Mouse (Mus musculus): ENCODE data around the gene Ampd2.

Ampd2 gene

DNA sequence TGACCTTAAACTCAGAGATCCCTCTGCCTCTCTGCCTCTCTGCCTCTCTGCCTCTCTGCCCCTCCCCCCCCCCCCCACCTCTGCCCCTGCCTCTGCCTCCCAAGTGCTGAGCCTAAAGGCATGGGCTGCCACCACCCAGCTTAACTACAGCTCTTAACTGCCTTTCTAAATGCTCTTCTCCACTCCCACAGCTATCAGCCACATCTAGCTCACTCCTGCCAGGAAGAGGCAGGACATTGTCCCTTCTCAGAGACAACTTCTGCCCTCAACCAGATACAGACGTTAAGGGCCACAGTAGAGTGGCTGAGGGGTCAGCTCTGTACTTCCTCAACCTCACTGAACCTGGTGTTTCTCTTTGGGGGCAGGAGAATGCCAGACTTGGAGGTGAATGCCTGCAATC lies 17.6 kb downstream of the Ampd2 start:
- no peak for DNase-seq

DNA sequence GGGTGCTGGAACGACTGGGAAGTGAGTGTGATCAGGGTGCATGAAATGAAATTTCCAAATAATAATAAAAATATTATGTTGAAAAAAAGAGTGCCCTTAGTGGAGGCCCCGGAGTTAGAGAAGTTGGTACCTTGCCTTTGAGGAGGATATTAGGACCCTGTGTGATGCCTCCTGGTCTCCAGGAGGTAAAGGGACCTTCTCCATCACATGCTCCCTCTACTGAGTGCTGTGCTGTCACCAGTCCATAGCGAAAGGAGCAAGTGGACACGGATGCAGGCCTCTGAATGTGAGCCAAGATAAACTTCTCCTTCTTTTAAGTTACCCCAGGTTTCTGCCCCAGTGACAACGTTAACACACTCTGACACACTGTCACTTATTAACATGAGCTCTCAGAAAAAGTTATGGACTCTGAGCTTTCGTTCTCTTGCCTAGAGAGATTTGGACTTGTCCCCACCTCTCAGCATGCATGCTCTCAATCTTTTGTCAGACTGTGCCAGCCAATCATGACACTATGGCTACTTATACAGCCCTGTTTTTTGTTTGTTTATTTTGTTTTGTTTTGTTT lies 19.0 kb downstream of the Ampd2 start:
- peak; percentile 60 to 86 for DNase-seq

DNA sequence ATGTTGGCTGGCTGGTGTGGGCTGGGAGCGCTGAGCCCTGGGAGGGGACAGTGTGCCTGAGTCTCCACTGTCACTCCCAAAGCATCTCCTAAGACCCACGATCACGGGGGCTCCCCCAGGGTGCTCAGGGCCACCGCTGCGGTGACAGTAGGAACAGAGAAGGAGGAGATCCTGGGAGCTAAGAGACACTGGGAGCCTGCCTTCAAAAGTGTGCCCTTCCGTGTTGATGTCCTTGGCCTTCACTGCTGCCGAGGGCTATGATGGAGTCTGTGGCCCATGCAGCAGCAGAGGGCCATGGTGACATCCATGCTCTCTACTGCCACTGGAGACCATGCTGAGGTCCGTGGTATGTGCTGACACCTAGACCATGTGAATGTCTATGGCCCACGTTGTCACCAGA lies 20.9 kb downstream of the Ampd2 start:
- no peak for DNase-seq

DNA sequence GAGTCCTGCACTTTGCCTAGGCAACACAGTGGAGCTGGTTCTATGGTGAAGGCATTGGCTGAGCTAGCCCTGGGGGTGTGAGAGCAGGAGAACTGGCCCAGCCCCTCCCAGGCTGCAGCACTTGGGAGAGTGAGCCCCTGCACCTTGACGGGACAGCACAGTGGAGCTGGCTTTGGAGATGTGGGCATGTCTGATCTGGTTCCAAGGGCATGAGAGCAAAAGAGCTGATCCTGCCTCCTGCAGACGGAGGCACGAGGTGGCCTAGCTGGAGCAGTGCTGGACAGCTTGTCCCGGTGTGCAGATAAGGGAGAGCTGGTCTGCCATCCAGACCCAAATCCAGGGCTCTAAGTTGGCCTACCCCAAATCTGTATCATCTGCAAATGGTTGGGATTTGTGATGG lies 21.8 kb downstream of the Ampd2 start:
- DNase-seq, result no peak

DNA sequence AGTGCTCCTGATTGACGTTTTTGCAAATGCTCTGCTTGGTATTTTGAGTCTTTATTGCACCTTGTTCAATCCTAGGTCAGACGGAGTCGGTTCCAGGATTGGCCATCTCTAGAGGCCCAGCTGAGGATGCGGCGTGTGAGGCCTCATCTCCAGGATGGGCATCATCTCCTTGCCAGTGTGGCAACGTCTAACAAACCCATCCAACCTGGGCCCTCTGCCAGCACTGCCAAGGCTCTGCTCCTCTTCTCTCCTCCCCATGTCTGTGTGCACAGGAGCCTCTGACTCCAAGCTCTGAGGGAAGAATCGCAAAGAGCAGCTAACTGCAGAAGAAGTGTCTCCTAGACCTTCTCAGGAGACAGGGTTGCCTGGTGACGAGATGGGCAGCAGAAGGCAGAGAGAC lies 23.8 kb downstream of the Ampd2 start:
- no peak for DNase-seq

GRCm38 (mm10) chr3:108061420-108061819 lies 25.0 kb downstream of the Ampd2 start:
- DNase-seq, result peak in 1 of 2 experiments; percentile 62

DNA sequence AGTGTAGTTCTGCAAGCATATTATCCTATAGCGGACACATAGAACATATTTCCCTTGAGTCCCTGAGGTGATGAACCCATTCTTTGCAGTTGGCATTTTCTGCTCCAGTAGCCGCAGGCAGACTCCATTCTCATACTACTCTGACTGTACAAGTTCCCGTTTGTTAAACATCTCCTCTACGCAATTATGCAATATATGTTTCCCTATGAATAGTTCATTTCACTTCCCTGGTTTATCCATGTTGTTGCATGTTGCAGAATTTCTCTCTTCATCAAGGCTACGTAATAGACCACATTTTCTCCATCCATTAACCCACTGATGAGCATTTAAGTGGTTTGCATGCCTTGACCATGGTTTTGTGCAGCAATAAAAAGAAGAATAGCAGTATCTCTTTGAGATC lies 36.0 kb downstream of the Ampd2 start:
- DNase-seq, result no peak

DNA sequence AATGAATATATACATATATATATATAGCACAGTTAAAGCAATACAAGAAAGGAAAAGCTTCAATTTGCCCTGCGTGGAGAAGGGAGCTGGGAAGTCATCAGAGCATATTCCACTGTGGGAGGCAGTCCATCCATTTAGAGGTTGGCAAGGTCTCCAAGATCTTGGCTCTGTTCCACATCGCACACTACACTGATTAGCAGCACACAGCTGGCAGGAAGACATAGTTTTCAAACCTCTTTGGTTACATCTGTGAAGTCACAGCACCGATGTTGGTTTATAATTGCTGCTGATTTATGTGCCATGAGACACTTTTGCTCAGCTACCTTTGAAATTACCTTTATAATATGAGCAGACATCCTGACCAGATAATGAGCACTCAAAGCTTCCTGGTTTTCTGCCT lies 38.1 kb downstream of the Ampd2 start:
- DNase-seq, result no peak

GRCm38 (mm10) chr3:108046944-108047655 lies 39.4 kb downstream of the Ampd2 start:
- DNase-seq, result no peak

DNA sequence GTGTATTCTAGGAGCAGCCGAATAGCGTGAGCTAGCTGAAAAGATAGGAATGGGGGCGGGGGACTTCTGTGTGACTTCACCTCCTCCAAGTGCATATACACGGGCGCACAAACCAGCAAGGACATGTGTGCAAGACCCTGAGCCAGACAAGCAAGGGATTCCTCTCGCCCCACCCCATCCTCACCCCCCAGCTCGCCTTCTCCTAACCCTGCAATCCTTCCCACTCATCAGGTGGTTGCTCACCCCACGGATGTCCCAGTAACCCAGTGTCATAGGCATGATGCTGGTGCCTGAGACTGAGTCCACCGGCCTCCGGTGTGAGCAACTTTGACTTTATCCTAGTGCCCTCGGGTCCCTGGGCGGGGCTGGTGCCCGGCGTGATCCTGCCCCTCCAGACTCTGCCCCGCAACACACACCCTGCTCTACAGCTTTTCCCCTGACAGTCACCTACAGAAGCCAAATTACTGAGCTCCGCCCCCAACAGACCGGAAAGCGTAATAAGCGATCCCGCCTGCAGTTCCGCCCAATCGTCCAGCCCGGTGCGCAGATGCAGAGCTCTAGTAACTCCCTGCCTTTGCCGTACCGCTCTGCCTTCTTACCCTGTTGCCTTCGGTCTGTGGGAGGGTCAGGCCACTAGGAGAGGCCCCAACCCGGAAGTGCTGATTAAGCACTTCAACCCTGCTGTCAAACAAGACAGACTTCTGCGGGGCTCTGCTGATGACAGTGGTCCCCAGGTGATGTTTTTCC lies 41.9 kb downstream of the Ampd2 start, which contains the start of gene Gstm4:
TSS of gene Gstm4 (minus strand) at position 501 of the 747 bp plus-strand sequence.
- DNase-seq, result peak; percentile 93 to 94

DNA sequence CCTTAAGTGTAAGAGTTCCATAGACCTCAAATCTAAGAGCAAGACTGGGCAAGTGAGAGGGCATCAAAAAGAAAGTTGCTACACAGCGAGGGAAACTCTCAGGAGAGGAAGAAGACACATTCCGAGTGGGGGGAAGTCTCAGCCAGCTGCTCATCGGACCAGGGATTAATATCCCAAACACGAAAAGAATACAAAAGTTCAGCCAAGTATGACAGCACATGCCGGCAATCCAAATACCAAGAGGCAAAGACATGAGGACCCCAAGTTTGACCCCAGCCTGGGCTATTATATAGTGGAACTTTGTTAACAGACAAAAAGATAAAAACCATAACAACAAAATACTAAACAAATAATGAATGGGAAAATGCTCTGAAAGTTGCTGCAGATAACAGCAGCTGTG lies 53.3 kb downstream of the Ampd2 start:
- no peak for DNase-seq

DNA sequence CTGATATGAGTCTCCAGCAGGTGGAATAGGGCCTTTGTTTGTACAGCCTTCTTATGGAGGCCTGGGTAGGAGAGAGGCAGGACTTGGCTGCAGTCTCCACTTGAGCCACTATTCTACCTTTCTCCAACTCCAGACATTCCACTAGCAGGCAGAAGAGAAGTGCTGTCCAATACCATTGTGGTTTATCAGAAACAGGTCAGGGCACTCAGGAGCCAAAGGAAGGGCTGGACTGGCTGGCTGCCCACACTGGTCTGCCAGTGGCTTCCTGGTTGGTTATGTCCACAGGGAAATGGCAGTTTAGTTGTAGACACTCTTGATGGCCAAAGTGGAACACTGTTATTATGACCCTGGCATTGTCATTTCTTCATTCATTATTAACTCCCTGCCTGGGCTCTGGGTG lies 54.3 kb downstream of the Ampd2 start:
- peak in 1 of 2 experiments; percentile 25 for DNase-seq

DNA sequence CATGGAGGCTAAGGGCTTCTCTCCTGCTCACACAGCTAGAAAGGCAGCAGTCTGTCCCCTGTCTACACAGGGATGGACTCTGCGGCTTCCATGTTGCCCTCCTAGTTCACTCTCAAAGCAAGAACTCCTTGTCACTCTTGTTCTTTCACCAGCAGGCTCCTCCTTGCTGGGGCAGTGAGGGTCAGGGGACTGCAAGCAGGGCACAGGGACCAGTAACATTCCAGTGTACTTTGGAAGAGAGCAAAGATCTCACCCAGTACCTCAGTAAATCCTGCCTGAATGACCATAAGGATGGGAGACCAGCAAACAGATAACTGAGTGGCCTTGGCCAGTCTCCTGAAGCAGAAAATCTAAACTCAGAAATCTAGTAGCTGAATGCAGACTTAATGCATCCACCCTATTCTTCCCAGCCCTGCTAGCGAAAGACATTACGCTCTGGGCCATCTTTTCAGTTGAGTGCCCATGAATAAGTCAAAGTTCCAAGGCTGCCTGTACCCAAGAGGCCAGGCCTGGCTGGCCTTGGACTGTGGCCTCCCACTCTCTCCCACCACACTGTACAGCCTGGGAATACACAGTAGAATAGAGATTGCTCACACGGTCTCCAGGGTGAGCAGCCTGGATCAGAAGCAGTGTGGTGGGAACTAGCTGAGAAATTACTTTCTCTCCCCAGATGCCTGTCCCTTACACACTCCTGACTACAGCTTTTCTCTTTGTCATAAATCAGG lies 57.6 kb downstream of the Ampd2 start:
- peak; percentile 58 to 62 for DNase-seq

GRCm38 (mm10) chr3:108026597-108026996 lies 59.9 kb downstream of the Ampd2 start:
- DNase-seq, result no peak

DNA sequence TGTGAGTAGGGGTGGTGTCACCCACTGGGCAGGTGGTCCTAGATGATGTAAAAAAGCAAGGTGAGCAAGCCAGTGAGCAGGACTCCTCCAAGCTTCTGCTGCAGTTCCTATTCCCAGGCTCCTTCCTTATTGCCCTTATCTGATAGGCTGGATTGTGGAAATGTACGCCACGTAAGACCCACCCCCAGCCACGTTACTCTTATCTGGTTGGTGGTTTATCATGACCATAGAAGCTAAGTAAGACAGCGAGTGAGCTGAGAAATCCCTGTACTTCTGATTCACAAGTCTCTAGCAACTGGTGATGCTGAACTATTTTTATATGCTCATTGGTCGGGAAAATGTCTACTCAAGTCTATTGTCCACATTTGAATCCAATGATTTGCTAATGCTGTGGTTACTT lies 60.4 kb downstream of the Ampd2 start:
- no peak for DNase-seq

DNA sequence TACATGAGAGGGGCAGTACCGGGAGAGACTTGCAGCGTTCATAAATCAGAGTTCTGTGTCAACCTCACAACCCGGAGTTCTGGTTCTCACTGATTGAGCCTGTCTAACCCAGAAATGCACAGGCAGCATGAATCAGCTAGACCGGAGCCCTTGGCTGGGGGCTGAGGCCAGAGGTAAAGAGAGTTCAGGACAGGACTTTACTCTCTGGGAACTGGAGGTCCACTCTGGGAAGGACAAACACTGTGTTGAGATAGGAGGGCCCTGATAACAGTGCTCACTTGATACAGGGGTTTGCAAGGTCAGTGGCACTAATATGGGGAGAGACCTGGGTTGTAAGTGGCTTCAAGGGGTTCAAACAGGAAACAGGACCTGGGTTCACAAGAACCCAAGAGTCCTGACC lies 61.1 kb downstream of the Ampd2 start:
- peak in 1 of 2 experiments; percentile 28 for DNase-seq
